Mouse (Mus musculus) liver, adult 2 months (tissue): ENCODE data around the gene Olfr1055.

ENCODE experiments used
- CTCF ChIP-seq: fragments of 200-500 bp; IDR thresholded peaks from 2 replicates; pipeline ENCODE4 v1.5.1; 2011; ENCODE audit warnings: low read depth, low read length, control low read depth
- POLR2A ChIP-seq: fragments of 200-500 bp; IDR thresholded peaks from 2 replicates; pipeline ENCODE4 v1.6.1; 2011; ENCODE audit warnings: low read length, control low read depth; ENCODE audit not compliant: insufficient read depth; ENCODE audit errors: extremely low read depth

GRCm38 (mm10) chr2:86362369-86362768 is 12.3 kb upstream of the Olfr1055 start, which contains the start of gene Olfr1056:
- TF ChIP-seq CTCF (no peak), POLR2A (no peak)
